Mouse (Mus musculus): ENCODE measurements around the gene D030056L22Rik. TPM values are rescaled to one million over a fixed set of nuclear protein-coding genes. Genes with fewer than 3 reads are reported as not detected.

D030056L22Rik gene
- polyA plus RNA-seq, 1 experiment from 2014 or later, result 43.4 TPM

DNA sequence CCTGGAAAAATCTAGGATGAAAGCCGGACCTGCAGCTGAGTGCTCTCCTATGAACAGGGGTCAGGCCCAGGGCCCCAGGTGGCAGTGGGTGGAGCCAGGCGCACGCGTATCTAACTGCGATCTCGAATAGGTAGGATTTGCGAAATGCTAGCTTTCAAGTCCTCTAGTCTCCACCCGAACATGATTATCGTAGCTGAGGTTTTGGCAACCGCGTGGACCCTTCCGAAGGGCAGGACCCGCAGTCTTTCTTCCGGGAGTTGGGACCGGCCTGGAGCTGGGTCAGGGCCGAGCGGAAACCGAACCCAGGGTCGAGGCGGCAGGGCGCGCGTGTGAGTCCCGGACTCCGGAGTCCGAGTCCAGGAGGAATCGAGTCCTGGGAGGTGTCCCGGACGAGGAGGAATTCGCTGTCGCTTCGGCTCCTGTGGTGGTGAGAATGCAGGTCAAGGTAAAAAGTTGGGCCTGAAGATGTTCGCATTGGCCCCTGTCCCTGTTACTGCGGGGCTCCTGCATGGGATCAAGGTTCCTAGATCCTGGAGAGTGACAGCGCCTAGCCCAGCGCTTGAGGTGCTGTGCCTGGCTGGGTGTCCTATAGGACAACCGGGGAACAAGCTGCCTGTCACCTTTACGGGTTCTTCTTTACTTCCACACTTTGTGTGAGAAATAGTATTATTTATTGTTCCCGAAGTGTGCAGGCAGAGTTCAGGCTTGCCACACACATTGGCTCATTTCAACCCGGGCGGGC, 36.8 kb downstream of the D030056L22Rik start, which contains the start of gene Trpm6:
Gene Trpm6, plus strand, starts transcription at position 386 of the 742 bp plus-strand sequence.
- Histone ChIP-seq H3K4me1 (ENCODE audit: insufficient read depth) (no peaks in the 10 kb centered on the region), H3K27ac (ENCODE audit: low read depth) (no peak within 1 kb of the TSS), H3K9ac (peak within 1 kb of the TSS; percentile 52), H3K4me3 (ENCODE audit: low read depth, low read length) (peak within 1 kb of the TSS; percentile 38), H3K4me2 (peak within 1 kb of the TSS; percentile 77), H3K9me3 (ENCODE audit: low read depth, low read length) (no peaks in the 10 kb centered on the region), H3K27me3 (ENCODE audit: insufficient read depth, low read length) (0 out of 2 replicates have a peak, but pooled peaks cover 6% of the 10 kb centered on the region), H3K36me3 (ENCODE audit: insufficient read depth) (no peaks in the 10 kb centered on the region)
- ATAC-seq (ENCODE audit: insufficient read depth) (peak; percentile 44; the same call in 1 of the 2 replicates), DNase-seq (peak; percentile 21)
- TF ChIP-seq CTCF (IDR thresholded peaks at IDR 0.05; ENCODE audit: low read depth), result no peak
- WGBS, result 5% methylated on average over 41 of the region's 41 CpGs

GRCm38 (mm10) chr19:18757191-18757590, 44.2 kb downstream of the D030056L22Rik start:
- no peaks in the 10 kb centered on the region for H3K9me3 ChIP-seq (ENCODE audit: low read depth, low read length)
- TF ChIP-seq CTCF (IDR thresholded peaks at IDR 0.05; ENCODE audit: low read depth), result no peak
- DNase-seq (no peak), ATAC-seq (ENCODE audit: insufficient read depth) (no peak)
- H3K9ac ChIP-seq, result no peak overlapping the region
- 0 out of 2 replicates have a peak, but pooled peaks cover 4% of the 10 kb centered on the region for H3K4me1 ChIP-seq (ENCODE audit: insufficient read depth)
- no peaks in the 10 kb centered on the region for H3K27me3 ChIP-seq (ENCODE audit: insufficient read depth, low read length)
- no peaks in the 10 kb centered on the region for H3K36me3 ChIP-seq (ENCODE audit: insufficient read depth)
- no peak overlapping the region for H3K4me2 ChIP-seq
- no peak overlapping the region for H3K27ac ChIP-seq (ENCODE audit: low read depth)
- no peak overlapping the region for H3K4me3 ChIP-seq (ENCODE audit: low read depth, low read length)

- no peak for TF ChIP-seq CTCF (IDR thresholded peaks at IDR 0.05; ENCODE audit: low read depth)
- Histone ChIP-seq H3K4me2 (no peak overlapping the region), H3K36me3 (ENCODE audit: insufficient read depth) (no peaks in the 10 kb centered on the region), H3K27ac (ENCODE audit: low read depth) (no peak overlapping the region), H3K27me3 (ENCODE audit: insufficient read depth, low read length) (no peaks in the 10 kb centered on the region), H3K9ac (no peak overlapping the region), H3K4me3 (ENCODE audit: low read depth, low read length) (no peak overlapping the region), H3K9me3 (ENCODE audit: low read depth, low read length) (no peaks in the 10 kb centered on the region), H3K4me1 (ENCODE audit: insufficient read depth) (0 out of 2 replicates have a peak, but pooled peaks cover 4% of the 10 kb centered on the region)
- WGBS, result 43% methylated on average over 4 of the region's 4 CpGs
- DNase-seq (no peak), ATAC-seq (ENCODE audit: insufficient read depth) (no peak)
Measured at GRCm38 (mm10) chr19:18757706-18758105, 44.7 kb downstream of the D030056L22Rik start.

- H3K27me3 ChIP-seq (ENCODE audit: insufficient read depth, low read length), result no peaks in the 10 kb centered on the region
- WGBS, result 15% methylated on average over 6 of the region's 6 CpGs
- peak overlapping the region; percentile 23; the same call in 1 of the 2 replicates for H3K4me2 ChIP-seq
- H3K4me3 ChIP-seq (ENCODE audit: low read depth, low read length), result no peak overlapping the region
- peak; percentile 39 for DNase-seq
- H3K36me3 ChIP-seq (ENCODE audit: insufficient read depth), result no peaks in the 10 kb centered on the region
- no peaks in the 10 kb centered on the region for H3K9me3 ChIP-seq (ENCODE audit: low read depth, low read length)
- no peak for TF ChIP-seq CTCF (IDR thresholded peaks at IDR 0.05; ENCODE audit: low read depth)
- 0 out of 2 replicates have a peak, but pooled peaks cover 4% of the 10 kb centered on the region for H3K4me1 ChIP-seq (ENCODE audit: insufficient read depth)
- ATAC-seq (ENCODE audit: insufficient read depth), result peak; percentile 90
- no peak overlapping the region for H3K9ac ChIP-seq
- no peak overlapping the region for H3K27ac ChIP-seq (ENCODE audit: low read depth)
Measured at GRCm38 (mm10) chr19:18758269-18758668, 45.3 kb downstream of the D030056L22Rik start.

GRCm38 (mm10) chr19:18758916-18759315, 45.9 kb downstream of the D030056L22Rik start:
- peak; percentile 49 for ATAC-seq (ENCODE audit: insufficient read depth)
- no peaks in the 10 kb centered on the region for H3K9me3 ChIP-seq (ENCODE audit: low read depth, low read length)
- H3K27ac ChIP-seq (ENCODE audit: low read depth), result no peak overlapping the region
- no peak overlapping the region for H3K9ac ChIP-seq
- no peak for TF ChIP-seq CTCF (IDR thresholded peaks at IDR 0.05; ENCODE audit: low read depth)
- peak overlapping the region; percentile 23; the same call in 1 of the 2 replicates for H3K4me2 ChIP-seq
- WGBS, result 27% methylated on average over 9 of the region's 9 CpGs
- H3K27me3 ChIP-seq (ENCODE audit: insufficient read depth, low read length), result no peaks in the 10 kb centered on the region
- no peaks in the 10 kb centered on the region for H3K36me3 ChIP-seq (ENCODE audit: insufficient read depth)
- 0 out of 2 replicates have a peak, but pooled peaks cover 4% of the 10 kb centered on the region for H3K4me1 ChIP-seq (ENCODE audit: insufficient read depth)
- peak; percentile 4 for DNase-seq
- H3K4me3 ChIP-seq (ENCODE audit: low read depth, low read length), result no peak overlapping the region

GRCm38 (mm10) chr19:18766399-18766798, 53.4 kb downstream of the D030056L22Rik start:
- no peak for TF ChIP-seq CTCF (IDR thresholded peaks at IDR 0.05; ENCODE audit: low read depth)
- 74% methylated on average over 5 of the region's 5 CpGs for WGBS

More at GRCm38 (mm10) chr19:18766399-18766798, 53.4 kb downstream of the D030056L22Rik start:
- Histone ChIP-seq H3K9ac (no peak overlapping the region), H3K36me3 (ENCODE audit: insufficient read depth) (no peaks in the 10 kb centered on the region), H3K27me3 (ENCODE audit: insufficient read depth, low read length) (no peaks in the 10 kb centered on the region), H3K27ac (ENCODE audit: low read depth) (no peak overlapping the region), H3K9me3 (ENCODE audit: low read depth, low read length) (no peaks in the 10 kb centered on the region), H3K4me1 (ENCODE audit: insufficient read depth) (no peaks in the 10 kb centered on the region), H3K4me3 (ENCODE audit: low read depth, low read length) (no peak overlapping the region), H3K4me2 (no peak overlapping the region)
- DNase-seq (no peak), ATAC-seq (ENCODE audit: insufficient read depth) (no peak)

Other genes with a start within 250 kb of the D030056L22Rik start
- 72.9 and 75.1 TPM in 2 replicates for gene Ostf1, start 81.4 kb upstream of the D030056L22Rik start, polyA plus RNA-seq (2014; fragmentation: Nextera tagmentation; extraction: Ambion mirVana)
- 8.1 and 8.4 TPM in 2 replicates for gene Nmrk1, start 81.2 kb upstream of the D030056L22Rik start, polyA plus RNA-seq (2014; fragmentation: Nextera tagmentation; extraction: Ambion mirVana)
- 37.8 and 44.0 TPM in 2 replicates for gene Carnmt1, start 42.4 kb upstream of the D030056L22Rik start, polyA plus RNA-seq (2014; fragmentation: Nextera tagmentation; extraction: Ambion mirVana)
- 0.68 and 1.0 TPM in 2 replicates for gene Trpm6, start 36.8 kb downstream of the D030056L22Rik start, polyA plus RNA-seq (2014; fragmentation: Nextera tagmentation; extraction: Ambion mirVana)